Mouse (Mus musculus): ENCODE measurements at regions not wholly inside any gene's neighbourhood (a gene's known extent, or its start where the extent isn't known, plus 50 kb on each side); places are given as distances from the start of the nearest gene placed in this dataset.

DNA sequence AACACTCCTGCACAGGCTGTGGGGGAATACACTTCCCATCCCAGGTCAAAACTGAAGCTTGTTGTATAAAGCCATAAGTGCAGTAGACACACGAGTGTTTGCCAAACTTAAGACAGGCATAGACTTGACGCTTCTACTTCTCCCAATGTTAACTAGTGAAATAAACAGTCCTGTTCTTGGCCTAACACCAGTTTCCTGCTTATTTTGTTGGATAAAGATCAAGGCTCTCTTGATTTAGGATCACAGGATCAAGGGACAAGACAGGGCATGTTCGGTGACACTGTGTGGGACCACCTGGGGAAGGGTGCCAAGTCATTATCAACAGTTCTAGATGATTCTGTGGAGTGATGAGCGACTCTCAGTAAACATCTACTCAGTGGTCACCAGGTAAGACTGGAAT lies 114.3 kb upstream of the Serp2 start:
- TF ChIP-seq CTCF (IDR thresholded peaks at IDR 0.05; ENCODE audit: low read depth), result no peak
- no peaks in the 10 kb centered on the region for H3K9me3 ChIP-seq (ENCODE audit: low read length)
- H3K4me2 ChIP-seq (ENCODE audit: low read depth), result no peak overlapping the region
- no peaks in the 10 kb centered on the region for H3K27me3 ChIP-seq (ENCODE audit: insufficient read depth, low read length)
- H3K4me1 ChIP-seq (ENCODE audit: insufficient read depth), result no peaks in the 10 kb centered on the region
- H3K27ac ChIP-seq (ENCODE audit: low read depth, low read length), result no peak overlapping the region
- 87% methylated on average over 4 of the region's 4 CpGs for WGBS
- H3K9ac ChIP-seq, result no peak overlapping the region
- no peak for DNase-seq
- no peak for ATAC-seq
- H3K36me3 ChIP-seq (ENCODE audit: insufficient read depth), result no peaks in the 10 kb centered on the region
- H3K4me3 ChIP-seq (ENCODE audit: low read depth, low read length), result no peak overlapping the region

- no peaks in the 10 kb centered on the region for H3K9me3 ChIP-seq (ENCODE audit: low read length)
- H3K9ac ChIP-seq, result no peak overlapping the region
- H3K4me3 ChIP-seq (ENCODE audit: low read depth, low read length), result no peak overlapping the region
- TF ChIP-seq CTCF (IDR thresholded peaks at IDR 0.05; ENCODE audit: low read depth), result no peak
- H3K4me2 ChIP-seq (ENCODE audit: low read depth), result no peak overlapping the region
- H3K27ac ChIP-seq (ENCODE audit: low read depth, low read length), result no peak overlapping the region
- no peaks in the 10 kb centered on the region for H3K4me1 ChIP-seq (ENCODE audit: insufficient read depth)
- H3K27me3 ChIP-seq (ENCODE audit: insufficient read depth, low read length), result no peaks in the 10 kb centered on the region
- DNase-seq, result no peak
- no peaks in the 10 kb centered on the region for H3K36me3 ChIP-seq (ENCODE audit: insufficient read depth)
- no peak for ATAC-seq
- 82% methylated on average over 12 of the region's 12 CpGs for WGBS
Observed at GRCm38 (mm10) chr14:76665754-76666371, 109.2 kb upstream of the Serp2 start.

- H3K4me2 ChIP-seq (ENCODE audit: low read depth), result no peak overlapping the region
- H3K27ac ChIP-seq (ENCODE audit: low read depth, low read length), result no peak overlapping the region
- no peak for TF ChIP-seq CTCF (IDR thresholded peaks at IDR 0.05; ENCODE audit: low read depth)
- H3K4me3 ChIP-seq (ENCODE audit: low read depth, low read length), result no peak overlapping the region
- H3K36me3 ChIP-seq (ENCODE audit: insufficient read depth), result no peaks in the 10 kb centered on the region
- no peaks in the 10 kb centered on the region for H3K9me3 ChIP-seq (ENCODE audit: low read length)
- ATAC-seq (no peak), DNase-seq (no peak)
- no peak overlapping the region for H3K9ac ChIP-seq
- no peaks in the 10 kb centered on the region for H3K27me3 ChIP-seq (ENCODE audit: insufficient read depth, low read length)
- H3K4me1 ChIP-seq (ENCODE audit: insufficient read depth), result no peaks in the 10 kb centered on the region
- WGBS, result 86% methylated on average over 11 of the region's 11 CpGs
Observed at GRCm38 (mm10) chr14:76664586-76665508, 108.2 kb upstream of the Serp2 start.

DNA sequence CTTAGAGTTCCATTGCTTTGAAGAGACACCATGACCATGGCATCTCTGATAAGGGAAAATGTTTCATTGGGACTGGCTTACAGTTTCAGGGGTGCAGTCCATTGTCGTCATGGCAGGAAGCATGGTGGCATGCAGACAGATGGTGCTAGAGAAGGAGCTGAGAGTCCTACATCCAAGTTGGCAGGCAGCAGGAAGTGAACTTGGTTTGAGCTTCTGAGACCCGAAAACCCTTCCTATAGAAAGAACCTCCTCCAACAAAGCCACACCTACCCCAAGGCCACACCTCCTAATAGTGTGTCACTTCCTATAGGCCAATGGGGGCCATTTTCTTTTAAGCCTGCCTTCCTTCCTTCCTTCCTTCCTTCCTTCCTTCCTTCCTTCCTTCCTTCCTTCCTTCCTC lies 107.1 kb upstream of the Serp2 start:
- H3K4me2 ChIP-seq (ENCODE audit: low read depth), result no peak overlapping the region
- 88% methylated on average over 2 of the region's 2 CpGs for whole genome bisulfite sequencing
- ATAC-seq, result no peak

GRCm38 (mm10) chr14:76662871-76663270 lies 106.2 kb upstream of the Serp2 start:
- Histone ChIP-seq H3K4me2 (ENCODE audit: low read depth) (no peak overlapping the region), H3K27ac (ENCODE audit: low read depth, low read length) (no peak overlapping the region), H3K36me3 (ENCODE audit: insufficient read depth) (no peaks in the 10 kb centered on the region), H3K4me3 (ENCODE audit: low read depth, low read length) (no peak overlapping the region), H3K9ac (no peak overlapping the region), H3K27me3 (ENCODE audit: insufficient read depth, low read length) (no peaks in the 10 kb centered on the region), H3K4me1 (ENCODE audit: insufficient read depth) (0 out of 2 replicates have a peak, but pooled peaks cover under 1% of the 10 kb centered on the region), H3K9me3 (ENCODE audit: low read length) (no peaks in the 10 kb centered on the region)
- TF ChIP-seq CTCF (IDR thresholded peaks at IDR 0.05; ENCODE audit: low read depth), result no peak
- 95% methylated on average over 7 of the region's 7 CpGs for WGBS
- ATAC-seq, result no peak
- DNase-seq, result no peak

More for the DNA sequence above, 107.1 kb upstream of the Serp2 start:
- Histone ChIP-seq H3K4me1 (ENCODE audit: insufficient read depth) (no peaks in the 10 kb centered on the region), H3K9ac (no peak overlapping the region), H3K4me3 (ENCODE audit: low read depth, low read length) (no peak overlapping the region), H3K36me3 (ENCODE audit: insufficient read depth) (no peaks in the 10 kb centered on the region), H3K9me3 (ENCODE audit: low read length) (no peaks in the 10 kb centered on the region), H3K27ac (ENCODE audit: low read depth, low read length) (no peak overlapping the region), H3K27me3 (ENCODE audit: insufficient read depth, low read length) (no peaks in the 10 kb centered on the region)
- no peak for DNase-seq
- TF ChIP-seq CTCF (IDR thresholded peaks at IDR 0.05; ENCODE audit: low read depth), result no peak

- 66% methylated on average over 2 of the region's 2 CpGs for WGBS
- no peak for TF ChIP-seq CTCF (IDR thresholded peaks at IDR 0.05; ENCODE audit: low read depth)
- ATAC-seq (no peak), DNase-seq (no peak)
- no peak overlapping the region for H3K4me2 ChIP-seq (ENCODE audit: low read depth)
- H3K27ac ChIP-seq (ENCODE audit: low read depth, low read length), result no peak overlapping the region
- no peak overlapping the region for H3K4me3 ChIP-seq (ENCODE audit: low read depth, low read length)
- no peaks in the 10 kb centered on the region for H3K9me3 ChIP-seq (ENCODE audit: low read length)
- 0 out of 2 replicates have a peak, but pooled peaks cover 8% of the 10 kb centered on the region for H3K4me1 ChIP-seq (ENCODE audit: insufficient read depth)
- no peaks in the 10 kb centered on the region for H3K36me3 ChIP-seq (ENCODE audit: insufficient read depth)
- no peaks in the 10 kb centered on the region for H3K27me3 ChIP-seq (ENCODE audit: insufficient read depth, low read length)
- H3K9ac ChIP-seq, result no peak overlapping the region
Observed at GRCm38 (mm10) chr14:76660906-76661305, 104.2 kb upstream of the Serp2 start.

GRCm38 (mm10) chr14:76658952-76659502 lies 102.3 kb upstream of the Serp2 start:
- H3K4me2 ChIP-seq (ENCODE audit: low read depth), result no peak overlapping the region
- 58% methylated on average over 15 of the region's 15 CpGs for WGBS
- DNase-seq, result no peak
- H3K4me3 ChIP-seq (ENCODE audit: low read depth, low read length), result no peak overlapping the region
- H3K27me3 ChIP-seq (ENCODE audit: insufficient read depth, low read length), result no peaks in the 10 kb centered on the region
- no peak for TF ChIP-seq CTCF (IDR thresholded peaks at IDR 0.05; ENCODE audit: low read depth)
- no peaks in the 10 kb centered on the region for H3K9me3 ChIP-seq (ENCODE audit: low read length)
- ATAC-seq, result no peak
- no peak overlapping the region for H3K27ac ChIP-seq (ENCODE audit: low read depth, low read length)
- H3K9ac ChIP-seq, result no peak overlapping the region
- H3K36me3 ChIP-seq (ENCODE audit: insufficient read depth), result no peaks in the 10 kb centered on the region
- 0 out of 2 replicates have a peak, but pooled peaks cover 8% of the 10 kb centered on the region for H3K4me1 ChIP-seq (ENCODE audit: insufficient read depth)

Data from forebrain, postnatal 0 days (tissue).